Mouse (Mus musculus) thymus, adult 2 months (tissue): ENCODE results near the gene Nkx2-9. TPM values are rescaled to one million over a fixed set of nuclear protein-coding genes. Genes with fewer than 3 reads are reported as not detected.

Experiments
- DNase-seq: peaks from one replicate; pipeline ENCODE4 v3.0.0; 2021
- H3K27ac ChIP-seq: fragments of 200-500 bp; 2 replicates; pipeline ENCODE4 v1.5.1; 2012; ENCODE audit warnings: low read length, control low read depth; ENCODE audit not compliant: control insufficient read depth, insufficient read depth
- H3K27me3 ChIP-seq: fragments of 200-500 bp; 2 replicates; pipeline ENCODE4 v1.6.1; 2012; ENCODE audit warnings: mild to moderate bottlenecking, low read length, moderate library complexity, mixed read lengths; ENCODE audit not compliant: control insufficient read depth, insufficient read depth
- H3K36me3 ChIP-seq: fragments of 200-500 bp; 2 replicates; pipeline ENCODE4 v1.6.1; 2012; ENCODE audit warnings: mild to moderate bottlenecking, low read length, moderate library complexity; ENCODE audit not compliant: control insufficient read depth, insufficient read depth
- H3K4me1 ChIP-seq: fragments of 200-500 bp; replicated peaks from 2 replicates; pipeline ENCODE4 v1.6.1; 2012; ENCODE audit warnings: low read length; ENCODE audit not compliant: control insufficient read depth, insufficient read depth
- H3K4me3 ChIP-seq: fragments of 200-500 bp; 2 replicates; pipeline ENCODE4 v1.5.1; 2012; ENCODE audit warnings: mild to moderate bottlenecking, low read length, control low read depth, moderate library complexity; ENCODE audit not compliant: control insufficient read depth, insufficient read depth
- CTCF ChIP-seq: fragments of 200-500 bp; IDR thresholded peaks from 2 replicates; pipeline ENCODE4 v1.5.1; 2012; ENCODE audit warnings: mild to moderate bottlenecking, control low read depth, low read length, moderate library complexity, borderline replicate concordance; ENCODE audit not compliant: control insufficient read depth, poor library complexity, insufficient read depth; ENCODE audit errors: extremely low read depth
- POLR2A ChIP-seq: fragments of 200-500 bp; IDR thresholded peaks from 2 replicates; pipeline ENCODE4 v1.6.1; 2012; ENCODE audit warnings: mild to moderate bottlenecking, low read length, control low read depth, moderate library complexity; ENCODE audit not compliant: control insufficient read depth, poor library complexity, insufficient read depth; ENCODE audit errors: extremely low read depth
- WGBS: fragments of 180-500 bp; shearing (Covaris S2); methylation state at CpG from one replicate; pipeline ENCODE4 v1.1.7; 2018; 5-methylcytosine and 5-hydroxymethylcytosine counted together
- polyA plus RNA-seq: library from polyadenylated mRNA; depleted of rRNA; stranded (reverse); fragments of >200 nt; gene quantifications from 2 replicates; pipeline ENCODE4 v1.2.3, GENCODE M21; 2012; rRNA removed

The Nkx2-9 gene
- polyA plus RNA-seq = 0.15 TPM in 1 of 2 replicates, not detected in the other

- no peak within 1 kb of the TSS for H3K27ac ChIP-seq
- no peaks in the 10 kb centered on the region for H3K4me1 ChIP-seq
- no peak within 1 kb of the TSS for H3K4me3 ChIP-seq
- DNase-seq = no peak
- TF ChIP-seq CTCF (no peak), POLR2A (no peak)
- H3K27me3 ChIP-seq = peaks cover 19% of the 10 kb centered on the region
- WGBS = 9% methylated on average over 40 of the region's 40 CpGs
- H3K36me3 ChIP-seq = no peaks in the 10 kb centered on the region
Measured at GRCm38 (mm10) chr12:56612761-56613437, at the start of gene Nkx2-9. Nkx2-9 (minus strand) TSS chr12:56613284.

GRCm38 (mm10) chr12:56637181-56637566 lies 24.1 kb upstream of the Nkx2-9 start:
- Histone ChIP-seq H3K4me3 (no peak overlapping the region), H3K36me3 (no peaks in the 10 kb centered on the region), H3K27ac (no peak overlapping the region), H3K4me1 (no peaks in the 10 kb centered on the region), H3K27me3 (no peaks in the 10 kb centered on the region)
- 13% methylated on average over 5 of the region's 5 CpGs for WGBS
- no peak for DNase-seq
- TF ChIP-seq POLR2A (no peak), CTCF (no peak)

DNA sequence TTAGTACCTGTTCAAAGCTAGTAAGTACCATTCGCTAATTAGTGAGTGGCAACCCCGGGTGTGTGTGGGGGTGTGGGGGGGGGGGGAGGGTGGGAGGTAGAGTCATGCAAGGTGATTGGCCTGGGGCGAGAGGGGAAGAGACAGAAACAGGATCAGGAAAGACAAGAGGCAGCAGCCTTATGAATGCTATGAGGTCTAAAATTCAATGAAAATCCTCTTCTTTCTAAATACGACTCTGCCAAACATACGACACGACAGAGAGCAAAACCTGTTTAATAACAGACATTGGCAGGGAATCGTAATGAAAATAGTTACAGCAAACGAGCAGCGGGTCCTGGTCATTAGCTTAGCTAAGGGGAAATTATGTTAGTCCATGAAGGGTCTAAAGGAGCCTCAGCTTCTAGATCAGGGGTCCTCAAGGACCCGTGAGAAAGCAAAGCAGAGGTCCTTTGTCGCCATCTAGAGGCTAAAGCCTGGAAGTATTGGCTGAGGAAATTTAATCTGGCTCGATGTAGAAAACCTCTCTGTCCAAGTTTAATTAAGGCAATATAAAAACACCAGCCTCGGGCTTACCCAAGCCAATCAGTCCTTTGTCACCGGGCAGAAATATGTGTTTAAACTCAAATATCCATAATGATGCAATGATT lies 23.6 kb upstream of the Nkx2-9 start:
- no peak overlapping the region for H3K27ac ChIP-seq
- H3K4me1 ChIP-seq = no peaks in the 10 kb centered on the region
- no peak overlapping the region for H3K4me3 ChIP-seq
- no peaks in the 10 kb centered on the region for H3K36me3 ChIP-seq
- peak; percentile 7 for DNase-seq
- H3K27me3 ChIP-seq = no peaks in the 10 kb centered on the region
- TF ChIP-seq POLR2A = no peak
- no peak for TF ChIP-seq CTCF
- WGBS = 26% methylated on average over 14 of the region's 14 CpGs

DNA sequence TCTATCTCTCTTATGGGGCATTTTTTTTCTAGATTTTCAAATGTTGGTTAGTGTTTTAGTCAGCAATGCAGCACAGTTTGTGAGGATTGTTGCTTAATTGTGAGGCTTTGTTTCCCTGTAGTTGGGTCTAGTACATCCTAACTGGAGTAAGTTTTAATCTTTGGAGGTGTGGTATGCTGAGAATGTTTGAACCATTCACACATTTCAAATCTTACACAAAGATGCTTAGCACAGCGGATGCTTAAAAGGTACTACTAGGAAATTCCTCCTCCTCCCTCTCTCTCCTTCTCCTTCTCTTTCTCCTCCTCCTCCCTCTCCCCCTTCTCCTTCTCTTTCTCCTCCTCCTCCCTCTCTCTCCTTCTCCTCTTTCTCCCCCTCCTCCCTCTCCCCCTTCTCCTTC lies 3.0 kb upstream of the Nkx2-9 start:
- Histone ChIP-seq H3K27me3 (peaks cover 19% of the 10 kb centered on the region), H3K36me3 (no peaks in the 10 kb centered on the region), H3K4me3 (no peak overlapping the region), H3K4me1 (no peaks in the 10 kb centered on the region), H3K27ac (no peak overlapping the region)
- 24% methylated on average over 1 of the region's 1 CpGs for WGBS
- DNase-seq = no peak
- no peak for TF ChIP-seq POLR2A
- TF ChIP-seq CTCF = no peak

GRCm38 (mm10) chr12:56615391-56615790 lies 2.3 kb upstream of the Nkx2-9 start:
- H3K27me3 ChIP-seq = peaks cover 19% of the 10 kb centered on the region
- no peaks in the 10 kb centered on the region for H3K4me1 ChIP-seq
- no peak for DNase-seq
- no peak for TF ChIP-seq CTCF
- TF ChIP-seq POLR2A = no peak
- no peak overlapping the region for H3K27ac ChIP-seq
- no peaks in the 10 kb centered on the region for H3K36me3 ChIP-seq
- 18% methylated on average over 6 of the region's 6 CpGs for WGBS
- no peak overlapping the region for H3K4me3 ChIP-seq

DNA sequence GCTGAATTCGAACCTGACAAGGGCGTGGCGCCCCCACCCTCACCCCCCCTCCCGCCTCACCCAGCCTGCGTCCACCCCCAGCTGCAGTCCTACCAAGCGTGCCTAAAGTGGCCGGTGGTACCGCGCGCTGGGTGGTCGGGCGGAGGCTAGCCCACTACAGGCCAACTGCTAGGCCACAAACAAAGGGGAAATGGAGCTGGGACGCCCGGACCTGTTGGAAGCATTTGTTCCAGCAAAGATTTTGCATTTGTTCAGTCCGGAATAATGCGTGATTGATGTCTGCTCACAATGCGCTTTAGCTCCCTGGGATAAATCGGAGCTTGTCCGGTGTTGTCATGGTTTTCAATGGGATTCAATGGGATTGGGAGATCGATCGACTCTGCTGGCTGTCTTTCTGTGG lies 1.4 kb upstream of the Nkx2-9 start:
- Histone ChIP-seq H3K36me3 (no peaks in the 10 kb centered on the region), H3K4me1 (no peaks in the 10 kb centered on the region), H3K27me3 (peaks cover 19% of the 10 kb centered on the region), H3K27ac (no peak overlapping the region), H3K4me3 (no peak overlapping the region)
- TF ChIP-seq POLR2A (no peak), CTCF (no peak)
- 14% methylated on average over 21 of the region's 21 CpGs for whole genome bisulfite sequencing
- DNase-seq = no peak

- Histone ChIP-seq H3K36me3 (no peaks in the 10 kb centered on the region), H3K27ac (no peak overlapping the region), H3K4me3 (no peak overlapping the region), H3K27me3 (peaks cover 19% of the 10 kb centered on the region), H3K4me1 (no peaks in the 10 kb centered on the region)
- no peak for TF ChIP-seq CTCF
- TF ChIP-seq POLR2A = no peak
- DNase-seq = no peak
- 24% methylated on average over 14 of the region's 14 CpGs for WGBS
Measured at GRCm38 (mm10) chr12:56613916-56614510, 929 bp upstream of the Nkx2-9 start.
